Mouse (Mus musculus) midbrain, postnatal 0 days (tissue): ENCODE results near the gene Adamtsl1. TPM values are rescaled to one million over a fixed set of nuclear protein-coding genes. Genes with fewer than 3 reads are reported as not detected.

ENCODE experiments used
- ATAC-seq: fragments of 200-750 bp; cut with Nextera tagmentation; 2 replicates; pipeline ENCODE4 v1.8.0; 2017; ENCODE audit warnings: moderate number of reproducible peaks, mild to moderate bottlenecking, moderate TSS enrichment, moderate library complexity; ENCODE audit not compliant: low FRiP score
- DNase-seq: peaks from one replicate; pipeline ENCODE4 v3.0.0-alpha.2; 2015; ENCODE audit warnings: low spot score
- H3K27ac ChIP-seq: fragments of 300-500 bp; sonication (generic); 2 replicates; pipeline ENCODE4 v1.5.1; 2014; ENCODE audit warnings: low read depth, mild to moderate bottlenecking, low read length, mixed read lengths
- H3K27me3 ChIP-seq: fragments of 300-500 bp; sonication (generic); 2 replicates; pipeline ENCODE4 v1.6.1; 2014; ENCODE audit warnings: low read length, control low read depth, mixed read lengths; ENCODE audit not compliant: insufficient read depth
- H3K36me3 ChIP-seq: fragments of 300-500 bp; sonication (generic); 2 replicates; pipeline ENCODE4 v1.6.1; 2014; ENCODE audit warnings: low read length, control low read depth, mixed read lengths; ENCODE audit not compliant: insufficient read depth
- H3K4me1 ChIP-seq: fragments of 300-500 bp; sonication (generic); 2 replicates; pipeline ENCODE4 v1.6.1; 2014; ENCODE audit warnings: mild to moderate bottlenecking, control low read depth, antibody characterized with exemption, low read length, mixed read lengths; ENCODE audit not compliant: insufficient read depth
- H3K4me2 ChIP-seq: fragments of 300-500 bp; sonication (generic); 2 replicates; pipeline ENCODE4 v1.6.1; 2014; ENCODE audit warnings: low read depth, mild to moderate bottlenecking, low read length, mixed read lengths; ENCODE audit not compliant: poor library complexity, severe bottlenecking
- H3K4me3 ChIP-seq: fragments of 300-500 bp; sonication (generic); 2 replicates; pipeline ENCODE4 v1.5.1; 2014; ENCODE audit warnings: low read depth, mild to moderate bottlenecking, low read length, moderate library complexity
- H3K9ac ChIP-seq: fragments of 300-500 bp; sonication (generic); replicated peaks from 2 replicates; pipeline ENCODE4 v1.6.1; 2014; ENCODE audit warnings: mild to moderate bottlenecking, low read length, moderate library complexity, mixed read lengths; ENCODE audit not compliant: poor library complexity, severe bottlenecking
- H3K9me3 ChIP-seq: fragments of 300-500 bp; sonication (generic); 2 replicates; pipeline ENCODE4 v1.6.1; 2016; ENCODE audit warnings: low read length, control low read depth
- CTCF ChIP-seq: IDR thresholded peaks from 2 replicates; pipeline ENCODE4 v1.5.1; 2016; ENCODE audit warnings: antibody characterized with exemption, mild to moderate bottlenecking
- WGBS: fragments of 180-500 bp; shearing (Covaris S2); extraction: QIAGEN DNeasy Blood & Tissue Kit; methylation state at CpG from one replicate; pipeline ENCODE4 v1.1.7; 2014; 5-methylcytosine and 5-hydroxymethylcytosine counted together
- polyA plus RNA-seq: library from polyadenylated mRNA; unstranded; fragments of >200 nt; fragmentation: Nextera tagmentation; extraction: Ambion mirVana; gene quantifications from 2 replicates; pipeline ENCODE4 v1.2.1, GENCODE M21; 2015
- total RNA-seq: library from RNA; depleted of rRNA; stranded (reverse); fragments of >200 nt; gene quantifications from 2 replicates; pipeline ENCODE4 v1.2.3, GENCODE M21; 2014

Adamtsl1 gene
- total and polyA plus RNA-seq, 2 experiments from 2014 or later, result 4.9 to 7.3 TPM

DNA sequence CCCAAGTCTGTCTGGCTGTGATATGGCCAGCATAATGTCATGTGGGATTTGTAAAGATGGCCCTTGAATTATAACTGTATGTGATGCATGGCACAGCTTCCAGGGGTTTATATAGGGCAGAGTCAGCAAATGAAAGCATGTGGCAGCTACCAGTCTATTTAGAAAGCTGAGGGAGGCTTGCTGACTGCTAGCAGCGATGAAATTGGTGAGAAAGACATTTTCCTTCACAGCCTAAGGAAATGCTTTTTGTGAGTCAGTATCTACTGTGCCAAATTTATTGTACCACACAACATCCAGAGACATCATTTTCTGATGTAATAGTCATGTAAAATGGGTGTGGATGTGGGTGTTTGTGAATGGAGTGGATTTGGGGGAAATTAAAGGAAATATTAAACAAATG lies 214.4 kb downstream of the Adamtsl1 start:
- Histone ChIP-seq H3K36me3 (no peaks in the 10 kb centered on the region), H3K9ac (no peak overlapping the region)

DNA sequence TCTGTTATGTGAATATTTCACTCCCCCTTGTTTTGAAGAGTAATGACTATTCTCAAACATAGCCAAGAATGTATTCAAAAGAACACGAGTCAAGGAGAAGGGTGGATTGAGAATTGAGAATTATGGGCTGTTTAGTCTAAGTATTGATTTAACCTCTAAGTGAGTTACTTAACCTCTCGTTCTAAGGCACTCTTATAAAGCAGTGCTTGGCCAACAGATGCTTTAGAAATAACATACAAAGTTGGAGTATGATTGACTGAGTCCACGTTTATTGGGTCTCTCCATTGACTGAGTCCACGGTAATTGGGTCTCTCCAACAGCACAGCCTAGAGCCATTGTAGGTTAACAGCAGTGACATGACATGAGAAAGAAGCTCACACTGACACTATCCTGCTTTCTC lies 226.5 kb downstream of the Adamtsl1 start:
- Histone ChIP-seq H3K4me3 (no peak overlapping the region), H3K4me1 (no peaks in the 10 kb centered on the region), H3K27ac (no peak overlapping the region), H3K9me3 (no peaks in the 10 kb centered on the region), H3K36me3 (no peaks in the 10 kb centered on the region), H3K27me3 (no peaks in the 10 kb centered on the region), H3K9ac (no peak overlapping the region), H3K4me2 (no peak overlapping the region)
- TF ChIP-seq CTCF, result no peak
- no peak for ATAC-seq
- WGBS, result 84% methylated on average over 4 of the region's 4 CpGs
- no peak for DNase-seq

More for the DNA sequence above, 214.4 kb downstream of the Adamtsl1 start:
- no peaks in the 10 kb centered on the region for H3K27me3 ChIP-seq
- WGBS, result 61% methylated on average over 1 of the region's 1 CpGs
- H3K9me3 ChIP-seq, result no peaks in the 10 kb centered on the region
- no peak for ATAC-seq
- H3K27ac ChIP-seq, result no peak overlapping the region
- H3K4me3 ChIP-seq, result no peak overlapping the region
- TF ChIP-seq CTCF, result no peak
- no peaks in the 10 kb centered on the region for H3K4me1 ChIP-seq
- no peak for DNase-seq
- H3K4me2 ChIP-seq, result no peak overlapping the region

DNA sequence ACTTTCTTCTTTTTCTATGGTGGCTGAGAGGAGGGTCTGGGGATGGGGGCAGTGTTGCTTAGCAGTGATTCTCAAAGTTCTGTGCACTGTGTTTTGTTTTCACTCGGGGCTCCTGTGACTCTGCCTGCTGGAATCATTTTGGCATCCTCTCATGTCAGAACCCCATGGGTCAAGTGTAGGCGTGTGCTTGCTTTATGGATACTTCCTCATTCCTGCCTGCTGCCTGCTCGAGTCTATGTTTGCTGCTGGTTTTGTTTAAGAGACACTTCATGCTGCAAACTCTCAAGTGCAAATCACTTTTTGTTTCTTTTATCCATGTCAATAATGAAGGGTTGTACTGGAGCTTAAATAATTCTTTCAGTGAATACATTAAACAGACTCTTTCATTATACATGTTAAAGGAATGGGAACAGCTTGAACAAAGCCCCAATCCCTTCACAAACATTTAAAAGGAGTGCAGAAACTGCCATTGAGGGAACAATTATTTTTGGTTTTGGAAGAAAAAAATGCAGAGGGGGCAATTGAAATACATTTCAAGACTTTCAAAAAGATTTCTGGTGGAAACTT lies 227.9 kb downstream of the Adamtsl1 start:
- Histone ChIP-seq H3K9me3 (no peaks in the 10 kb centered on the region), H3K27me3 (no peaks in the 10 kb centered on the region), H3K9ac (no peak overlapping the region), H3K27ac (no peak overlapping the region), H3K36me3 (no peaks in the 10 kb centered on the region), H3K4me2 (no peak overlapping the region), H3K4me3 (no peak overlapping the region), H3K4me1 (no peaks in the 10 kb centered on the region)
- TF ChIP-seq CTCF, result no peak
- no peak for ATAC-seq
- 8% methylated on average over 3 of the region's 3 CpGs for WGBS
- no peak for DNase-seq

DNA sequence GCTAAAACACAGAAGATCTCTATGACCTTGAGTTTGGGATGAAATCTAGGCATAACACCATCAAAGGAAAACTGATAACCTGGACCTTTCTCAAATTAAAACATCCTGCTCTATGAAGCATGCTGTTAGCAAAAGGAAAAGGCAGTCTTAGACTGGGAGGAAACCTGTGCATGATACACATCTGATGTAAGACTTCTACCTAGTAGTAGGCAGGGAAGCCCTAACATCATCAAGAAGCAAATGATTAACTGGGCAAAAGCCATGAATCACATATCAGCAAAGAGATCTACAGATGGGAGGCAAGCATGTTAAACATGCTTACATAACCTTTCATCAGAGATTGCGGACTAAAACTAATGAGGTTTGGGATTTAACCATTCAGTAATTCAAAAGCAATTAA lies 229.5 kb downstream of the Adamtsl1 start:
- 80% methylated on average over 1 of the region's 1 CpGs for WGBS
- TF ChIP-seq CTCF, result no peak
- ATAC-seq (no peak), DNase-seq (no peak)
- Histone ChIP-seq H3K9ac (no peak overlapping the region), H3K4me3 (no peak overlapping the region), H3K36me3 (no peaks in the 10 kb centered on the region), H3K27me3 (no peaks in the 10 kb centered on the region), H3K4me1 (no peaks in the 10 kb centered on the region), H3K4me2 (no peak overlapping the region), H3K9me3 (no peaks in the 10 kb centered on the region), H3K27ac (no peak overlapping the region)

DNA sequence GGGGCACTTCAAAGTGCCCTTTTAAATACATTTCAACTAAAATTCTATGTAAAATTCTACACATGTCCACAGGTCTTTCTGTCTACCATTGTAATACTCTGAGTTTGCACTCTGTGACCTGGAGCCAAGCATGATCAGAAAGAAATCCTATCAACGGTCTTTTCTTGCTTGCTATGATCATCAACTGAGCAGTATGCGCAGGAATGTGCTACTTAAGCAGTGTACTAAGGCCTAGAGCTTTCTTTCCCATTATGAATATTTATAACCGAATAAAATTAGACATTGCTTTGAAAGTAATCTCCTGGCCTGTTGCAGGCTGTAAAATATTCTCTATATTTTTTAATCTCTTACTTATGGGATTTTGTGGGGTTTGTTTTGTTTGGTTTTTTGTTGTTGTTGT lies 248.7 kb downstream of the Adamtsl1 start:
- DNase-seq (no peak), ATAC-seq (peak; percentile 49; the same call in 1 of the 2 replicates)
- H3K27ac ChIP-seq, result no peak overlapping the region
- H3K4me2 ChIP-seq, result no peak overlapping the region
- H3K4me3 ChIP-seq, result no peak overlapping the region
- no peak overlapping the region for H3K9ac ChIP-seq
- H3K9me3 ChIP-seq, result no peaks in the 10 kb centered on the region
- WGBS, result 50% methylated on average over 3 of the region's 3 CpGs
- no peaks in the 10 kb centered on the region for H3K4me1 ChIP-seq
- TF ChIP-seq CTCF, result no peak
- no peaks in the 10 kb centered on the region for H3K36me3 ChIP-seq
- no peaks in the 10 kb centered on the region for H3K27me3 ChIP-seq

DNA sequence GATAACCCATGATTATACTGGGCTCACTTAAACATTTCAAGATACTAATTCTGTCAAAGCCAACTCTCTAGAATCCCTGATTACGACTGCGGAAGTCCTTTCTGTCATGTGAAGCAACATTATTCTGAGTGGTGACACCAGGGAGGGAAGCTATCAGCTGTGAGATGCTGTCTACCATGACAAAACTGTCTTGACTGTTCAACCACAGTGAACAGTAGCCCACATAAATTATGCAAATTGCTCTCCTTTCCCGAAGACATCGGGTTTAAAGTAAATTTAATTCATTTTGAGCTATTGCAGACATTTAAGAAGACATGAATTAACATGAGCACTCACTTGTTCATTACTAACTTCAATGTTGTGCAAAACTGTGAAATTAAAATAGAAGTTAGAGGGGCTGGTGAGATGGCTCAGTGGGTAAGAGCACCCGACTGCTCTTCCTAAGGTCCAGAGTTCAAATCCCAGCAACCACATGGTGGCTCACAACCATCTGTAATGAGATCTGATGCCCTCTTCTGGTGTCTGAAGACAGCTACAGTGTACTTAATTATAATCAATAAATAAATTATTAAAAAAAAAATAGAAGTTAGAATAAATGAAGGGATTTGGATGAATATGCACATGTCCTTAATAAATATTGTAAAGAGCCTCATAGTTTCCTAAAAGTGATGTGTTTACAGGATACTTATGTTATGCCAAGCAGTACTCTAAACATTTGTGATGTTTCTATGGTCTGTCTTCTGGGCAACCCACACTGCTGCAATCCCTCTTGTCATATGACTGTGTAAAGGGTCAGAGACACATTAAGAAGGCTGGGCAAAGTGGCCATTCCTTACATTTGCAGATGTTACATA lies 249.4 kb downstream of the Adamtsl1 start:
- ATAC-seq (no peak), DNase-seq (peak; percentile 13)
- H3K4me2 ChIP-seq, result no peak overlapping the region
- H3K9me3 ChIP-seq, result no peaks in the 10 kb centered on the region
- H3K27ac ChIP-seq, result no peak overlapping the region
- 32% methylated on average over 5 of the region's 5 CpGs for WGBS
- no peak overlapping the region for H3K4me3 ChIP-seq
- no peaks in the 10 kb centered on the region for H3K27me3 ChIP-seq
- H3K9ac ChIP-seq, result no peak overlapping the region
- H3K4me1 ChIP-seq, result no peaks in the 10 kb centered on the region
- TF ChIP-seq CTCF, result no peak
- no peaks in the 10 kb centered on the region for H3K36me3 ChIP-seq
